Mouse (Mus musculus) lung, embryonic 14.5 days (tissue): Measurements from ENCODE around the gene Ccdc182. TPM values are rescaled to one million over a fixed set of nuclear protein-coding genes. Genes with fewer than 3 reads are reported as not detected.

ENCODE experiments used
- ATAC-seq: fragments of 200-750 bp; cut with Nextera tagmentation; 2 replicates; pipeline ENCODE4 v1.8.0; 2017; ENCODE audit warnings: mild to moderate bottlenecking, moderate TSS enrichment, moderate library complexity; ENCODE audit not compliant: insufficient read depth
- DNase-seq: peaks from one replicate; pipeline ENCODE4 v3.0.0-alpha.2; 2015
- H3K27ac ChIP-seq: fragments of 300-500 bp; sonication (generic); 2 replicates; pipeline ENCODE4 v1.5.1; 2014; ENCODE audit warnings: low read depth, mild to moderate bottlenecking, moderate library complexity
- H3K27me3 ChIP-seq: fragments of 300-500 bp; sonication (generic); 2 replicates; pipeline ENCODE4 v1.6.1; 2014; ENCODE audit warnings: low read length, control low read depth; ENCODE audit not compliant: insufficient read depth
- H3K36me3 ChIP-seq: fragments of 300-500 bp; sonication (generic); 2 replicates; pipeline ENCODE4 v1.6.1; 2014; ENCODE audit warnings: control low read depth; ENCODE audit not compliant: insufficient read depth
- H3K4me1 ChIP-seq: fragments of 300-500 bp; sonication (generic); 2 replicates; pipeline ENCODE4 v1.6.1; 2014; ENCODE audit warnings: antibody characterized with exemption, control low read depth; ENCODE audit not compliant: insufficient read depth
- H3K4me2 ChIP-seq: fragments of 300-500 bp; sonication (generic); 2 replicates; pipeline ENCODE4 v1.6.1; 2014; ENCODE audit warnings: mild to moderate bottlenecking
- H3K4me3 ChIP-seq: fragments of 300-500 bp; sonication (generic); 2 replicates; pipeline ENCODE4 v1.5.1; 2014; ENCODE audit warnings: low read depth, low read length
- H3K9ac ChIP-seq: fragments of 300-500 bp; sonication (generic); 2 replicates; pipeline ENCODE4 v1.6.1; 2014
- H3K9me3 ChIP-seq: fragments of 300-500 bp; sonication (generic); 2 replicates; pipeline ENCODE4 v1.6.1; 2016; ENCODE audit warnings: low read depth, low read length, control low read depth
- CTCF ChIP-seq: IDR thresholded peaks from 2 replicates; pipeline ENCODE4 v1.5.1; 2016; ENCODE audit warnings: antibody characterized with exemption, low read depth
- WGBS: fragments of 180-500 bp; shearing (Covaris S2); extraction: QIAGEN DNeasy Blood & Tissue Kit; methylation state at CpG from one replicate; pipeline ENCODE4 v1.1.7; 2014; 5-methylcytosine and 5-hydroxymethylcytosine counted together
- polyA plus RNA-seq: library from polyadenylated mRNA; unstranded; fragments of >200 nt; fragmentation: Nextera tagmentation; extraction: Ambion mirVana; gene quantifications from 2 replicates; pipeline ENCODE4 v1.2.1, GENCODE M21; 2014

Gene Ccdc182
- not detected in 2 replicates for polyA plus RNA-seq

- H3K27me3 ChIP-seq, result peaks cover 19% of the 10 kb centered on the region; the same call in 1 of the 2 replicates
- H3K36me3 ChIP-seq, result no peaks in the 10 kb centered on the region
- 0 out of 2 replicates have a peak within 1 kb of the TSS, but pooled peaks have one; percentile 13 for H3K9ac ChIP-seq
- peak within 1 kb of the TSS; percentile 22 for H3K4me3 ChIP-seq
- no peaks in the 10 kb centered on the region for H3K4me1 ChIP-seq
- WGBS, result 40% methylated on average over 20 of the region's 20 CpGs
- DNase-seq, result no peak
- peak within 1 kb of the TSS; percentile 54 for H3K4me2 ChIP-seq
- ATAC-seq, result no peak
- H3K27ac ChIP-seq, result no peak within 1 kb of the TSS
- H3K9me3 ChIP-seq, result no peaks in the 10 kb centered on the region
- peak; percentile 42 for TF ChIP-seq CTCF
These were observed at the start of gene Ccdc182 for GRCm38 (mm10) chr11:88293631-88294393. TSS of gene Ccdc182 (plus strand) at chr11:88294058.

- H3K9me3 ChIP-seq, result no peaks in the 10 kb centered on the region
These were observed 48.2 kb upstream of the Ccdc182 start for GRCm38 (mm10) chr11:88245581-88246170.

DNA sequence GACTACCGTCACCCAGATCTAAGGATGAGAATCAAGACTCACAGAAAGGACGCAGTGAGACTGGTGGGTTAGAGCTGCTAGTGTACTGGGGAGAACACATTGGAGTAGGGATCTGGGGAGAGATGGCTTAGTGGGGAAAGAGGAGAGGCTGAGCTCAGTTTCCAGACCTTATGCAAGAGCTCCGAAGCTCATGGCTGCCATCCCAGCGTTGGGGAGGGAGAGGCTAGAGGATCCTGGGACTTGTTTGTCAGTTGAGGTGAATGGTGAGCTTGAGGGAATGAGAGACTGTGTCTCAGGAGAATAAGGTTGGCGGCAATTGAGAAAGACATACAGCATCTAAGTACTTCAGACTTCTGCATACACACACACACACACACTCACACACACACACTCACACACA is 45.2 kb upstream of the Ccdc182 start:
- DNase-seq, result no peak
- WGBS, result 66% methylated on average over 5 of the region's 5 CpGs
- ATAC-seq, result no peak

More at GRCm38 (mm10) chr11:88245581-88246170, 48.2 kb upstream of the Ccdc182 start:
- DNase-seq (no peak), ATAC-seq (no peak)
- no peak overlapping the region for H3K9ac ChIP-seq
- no peaks in the 10 kb centered on the region for H3K36me3 ChIP-seq
- WGBS, result 73% methylated on average over 14 of the region's 14 CpGs
- no peak for TF ChIP-seq CTCF
- H3K4me1 ChIP-seq, result 0 out of 2 replicates have a peak, but pooled peaks cover 2% of the 10 kb centered on the region
- no peak overlapping the region for H3K27ac ChIP-seq
- H3K4me3 ChIP-seq, result no peak overlapping the region
- no peaks in the 10 kb centered on the region for H3K27me3 ChIP-seq
- H3K4me2 ChIP-seq, result no peak overlapping the region

GRCm38 (mm10) chr11:88250568-88250967 is 43.3 kb upstream of the Ccdc182 start:
- H3K4me1 ChIP-seq, result no peaks in the 10 kb centered on the region; the same call in 1 of the 2 replicates
- H3K9ac ChIP-seq, result no peak overlapping the region
- no peak overlapping the region for H3K4me2 ChIP-seq
- no peaks in the 10 kb centered on the region for H3K9me3 ChIP-seq
- no peak overlapping the region for H3K27ac ChIP-seq
- DNase-seq (peak; percentile 70), ATAC-seq (0 out of 2 replicates have a peak, but pooled peaks have one; percentile 28)
- H3K4me3 ChIP-seq, result no peak overlapping the region
- H3K36me3 ChIP-seq, result no peaks in the 10 kb centered on the region
- 66% methylated on average over 3 of the region's 3 CpGs for WGBS
- no peaks in the 10 kb centered on the region for H3K27me3 ChIP-seq
- TF ChIP-seq CTCF, result no peak

More for the DNA sequence above, 45.2 kb upstream of the Ccdc182 start:
- Histone ChIP-seq H3K4me1 (no peaks in the 10 kb centered on the region; the same call in 1 of the 2 replicates), H3K27ac (no peak overlapping the region), H3K4me2 (no peak overlapping the region), H3K36me3 (no peaks in the 10 kb centered on the region), H3K9ac (no peak overlapping the region), H3K9me3 (no peaks in the 10 kb centered on the region), H3K4me3 (no peak overlapping the region), H3K27me3 (no peaks in the 10 kb centered on the region)
- no peak for TF ChIP-seq CTCF

DNA sequence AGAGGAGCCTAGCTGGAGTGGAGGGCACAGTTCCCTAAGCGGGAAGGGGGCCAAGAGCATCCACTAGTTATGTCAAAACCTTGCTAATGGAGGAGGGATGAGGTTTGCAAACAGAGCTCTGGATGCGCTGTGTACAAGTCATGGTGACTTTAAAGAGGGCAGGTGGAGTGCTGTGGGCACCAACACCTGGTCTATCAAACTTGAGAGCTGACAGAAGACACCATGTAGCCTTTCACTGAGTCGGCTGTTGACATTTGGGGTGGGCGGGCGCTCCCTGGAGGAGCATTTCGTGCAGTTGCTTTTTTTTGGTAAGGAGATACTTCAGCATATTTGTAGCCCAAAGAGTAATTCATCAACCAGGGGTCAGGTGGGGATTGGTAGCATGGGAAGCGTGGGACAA is 42.6 kb upstream of the Ccdc182 start:
- H3K36me3 ChIP-seq, result no peaks in the 10 kb centered on the region
- WGBS, result 64% methylated on average over 7 of the region's 7 CpGs
- no peaks in the 10 kb centered on the region; the same call in 1 of the 2 replicates for H3K4me1 ChIP-seq
- no peak for TF ChIP-seq CTCF
- H3K27ac ChIP-seq, result no peak overlapping the region
- H3K9ac ChIP-seq, result no peak overlapping the region
- H3K4me3 ChIP-seq, result no peak overlapping the region
- H3K27me3 ChIP-seq, result no peaks in the 10 kb centered on the region
- ATAC-seq, result no peak
- H3K4me2 ChIP-seq, result no peak overlapping the region
- H3K9me3 ChIP-seq, result no peaks in the 10 kb centered on the region
- DNase-seq, result no peak

GRCm38 (mm10) chr11:88251972-88252766 is 41.7 kb upstream of the Ccdc182 start:
- Histone ChIP-seq H3K4me1 (no peaks in the 10 kb centered on the region; the same call in 1 of the 2 replicates), H3K27ac (no peak overlapping the region)
- peak; percentile 90 for ATAC-seq

More at GRCm38 (mm10) chr11:88251972-88252766, 41.7 kb upstream of the Ccdc182 start:
- no peaks in the 10 kb centered on the region for H3K27me3 ChIP-seq
- no peaks in the 10 kb centered on the region for H3K9me3 ChIP-seq
- peak overlapping the region; percentile 53 for H3K4me2 ChIP-seq
- no peaks in the 10 kb centered on the region for H3K36me3 ChIP-seq
- H3K9ac ChIP-seq, result no peak overlapping the region
- 13% methylated on average over 22 of the region's 22 CpGs for WGBS
- TF ChIP-seq CTCF, result peak; percentile 99
- H3K4me3 ChIP-seq, result no peak overlapping the region; the same call in 1 of the 2 replicates
- DNase-seq, result peak; percentile 93
